Mouse (Mus musculus) lung, adult 2 months (tissue): ENCODE results near the gene Cldn10. TPM values are rescaled to one million over a fixed set of nuclear protein-coding genes. Genes with fewer than 3 reads are reported as not detected.

Experiments
- DNase-seq: peaks from one replicate; pipeline ENCODE4 v3.0.0; 2022
- H3K4me1 ChIP-seq: fragments of 200-500 bp; 2 replicates; pipeline ENCODE4 v1.6.1; 2011; ENCODE audit warnings: low read length; ENCODE audit not compliant: control insufficient read depth, insufficient read depth
- H3K4me3 ChIP-seq: fragments of 200-500 bp; replicated peaks from 2 replicates; pipeline ENCODE3; 2011; ENCODE audit warnings: low read depth, mild to moderate bottlenecking, control low read depth, low read length; ENCODE audit errors: extremely low read depth
- CTCF ChIP-seq: fragments of 200-500 bp; IDR thresholded peaks from 2 replicates; pipeline ENCODE4 v1.5.1; 2011; ENCODE audit warnings: mild to moderate bottlenecking, low read length, control low read depth; ENCODE audit not compliant: insufficient read depth
- POLR2A ChIP-seq: fragments of 200-500 bp; IDR thresholded peaks from 2 replicates; pipeline ENCODE4 v1.6.1; 2011; ENCODE audit warnings: low read depth, mild to moderate bottlenecking, control low read depth, low read length, borderline replicate concordance; ENCODE audit errors: extremely low read depth
- WGBS: fragments of 180-500 bp; shearing (Covaris S2); methylation state at CpG from one replicate; pipeline ENCODE4 v1.1.7; 2018; 5-methylcytosine and 5-hydroxymethylcytosine counted together
- polyA plus RNA-seq: library from polyadenylated mRNA; depleted of rRNA; stranded (reverse); fragments of >200 nt; gene quantifications from 2 replicates; pipeline ENCODE4 v1.2.3, GENCODE M21; 2012

Gene Cldn10
- polyA plus RNA-seq, 1 experiment, result 11.8 TPM

DNA sequence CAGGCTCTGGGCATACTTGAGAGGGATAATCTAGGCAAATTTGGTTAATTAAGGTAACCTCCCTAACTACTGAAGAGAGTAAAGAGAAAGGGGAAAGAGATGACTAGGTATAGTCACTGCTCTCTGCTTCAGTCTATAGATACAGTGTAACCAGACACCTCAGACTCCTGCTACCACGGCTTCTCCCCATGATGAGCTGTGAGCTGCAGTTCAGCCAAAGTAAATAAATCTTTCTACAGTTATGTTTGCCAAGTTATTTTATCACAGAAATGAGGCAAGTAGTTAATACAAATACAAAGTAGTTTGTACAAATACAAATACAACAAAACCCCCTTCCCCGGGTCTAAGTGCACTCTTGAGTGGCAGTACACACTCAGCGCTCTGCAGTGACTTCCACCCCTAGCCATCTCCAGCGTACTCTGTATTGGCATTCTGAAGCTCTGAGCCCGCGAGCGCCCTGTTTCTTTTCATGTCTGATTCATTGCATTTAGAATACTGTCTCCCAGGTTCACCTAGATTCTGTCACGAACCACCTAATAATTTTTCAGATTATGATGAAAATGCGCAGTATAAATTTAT, 23.7 kb upstream of the Cldn10 start:
- no peak for DNase-seq
- no peak for TF ChIP-seq CTCF
- TF ChIP-seq POLR2A, result no peak
- Histone ChIP-seq H3K4me3 (no peak overlapping the region), H3K4me1 (no peaks in the 10 kb centered on the region)
- 54% methylated on average over 9 of the region's 9 CpGs for WGBS

- no peak for DNase-seq
- TF ChIP-seq POLR2A (no peak), CTCF (no peak)
- 52% methylated on average over 7 of the region's 7 CpGs for WGBS
- Histone ChIP-seq H3K4me3 (no peak overlapping the region), H3K4me1 (no peaks in the 10 kb centered on the region)
Observed at GRCm38 (mm10) chr14:118765306-118765705, 22.4 kb upstream of the Cldn10 start.

DNA sequence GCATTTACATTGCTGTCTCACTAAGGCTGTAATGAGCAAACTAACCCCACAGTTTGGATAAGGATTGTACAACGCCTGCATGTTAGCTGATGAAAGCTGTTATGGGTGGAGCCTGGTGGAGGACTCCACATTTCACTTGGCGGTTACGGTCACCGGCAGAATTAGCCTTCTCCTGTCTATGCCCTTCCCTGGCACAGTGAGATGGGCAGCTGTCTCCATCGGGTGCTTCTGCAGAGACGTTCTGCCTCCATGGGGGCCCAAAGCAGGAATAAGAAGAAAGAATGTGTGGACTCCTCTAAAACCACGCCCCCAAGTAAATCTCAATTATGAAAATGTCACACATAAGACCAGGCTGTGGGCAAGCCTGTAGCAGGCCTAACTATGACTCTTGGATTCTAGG, 21.8 kb upstream of the Cldn10 start:
- no peak for TF ChIP-seq CTCF
- TF ChIP-seq POLR2A, result no peak
- WGBS, result 64% methylated on average over 7 of the region's 7 CpGs
- no peaks in the 10 kb centered on the region for H3K4me1 ChIP-seq

GRCm38 (mm10) chr14:118766368-118766767, 21.3 kb upstream of the Cldn10 start:
- no peak for DNase-seq
- no peak for TF ChIP-seq POLR2A
- TF ChIP-seq CTCF, result no peak
- Histone ChIP-seq H3K4me1 (no peaks in the 10 kb centered on the region), H3K4me3 (no peak overlapping the region)
- 73% methylated on average over 5 of the region's 5 CpGs for WGBS

More for the DNA sequence above, 21.8 kb upstream of the Cldn10 start:
- no peak overlapping the region for H3K4me3 ChIP-seq
- DNase-seq, result no peak

GRCm38 (mm10) chr14:118767673-118768353, 19.9 kb upstream of the Cldn10 start:
- Histone ChIP-seq H3K4me3 (no peak overlapping the region), H3K4me1 (no peaks in the 10 kb centered on the region)
- peak; percentile 64 for DNase-seq
- no peak for TF ChIP-seq POLR2A
- peak; percentile 99 for TF ChIP-seq CTCF
- 32% methylated on average over 14 of the region's 14 CpGs for WGBS

- H3K4me3 ChIP-seq, result no peak overlapping the region
- TF ChIP-seq CTCF (no peak), POLR2A (no peak)
- H3K4me1 ChIP-seq, result no peaks in the 10 kb centered on the region
- no peak for DNase-seq
- WGBS, result 40% methylated on average over 17 of the region's 17 CpGs
Observed at GRCm38 (mm10) chr14:118768354-118768713, 19.4 kb upstream of the Cldn10 start.

GRCm38 (mm10) chr14:118773668-118774067, 14.0 kb upstream of the Cldn10 start:
- no peak for DNase-seq
- Histone ChIP-seq H3K4me1 (no peaks in the 10 kb centered on the region), H3K4me3 (no peak overlapping the region)
- TF ChIP-seq POLR2A, result no peak
- TF ChIP-seq CTCF, result no peak
- 94% methylated on average over 3 of the region's 3 CpGs for WGBS

DNA sequence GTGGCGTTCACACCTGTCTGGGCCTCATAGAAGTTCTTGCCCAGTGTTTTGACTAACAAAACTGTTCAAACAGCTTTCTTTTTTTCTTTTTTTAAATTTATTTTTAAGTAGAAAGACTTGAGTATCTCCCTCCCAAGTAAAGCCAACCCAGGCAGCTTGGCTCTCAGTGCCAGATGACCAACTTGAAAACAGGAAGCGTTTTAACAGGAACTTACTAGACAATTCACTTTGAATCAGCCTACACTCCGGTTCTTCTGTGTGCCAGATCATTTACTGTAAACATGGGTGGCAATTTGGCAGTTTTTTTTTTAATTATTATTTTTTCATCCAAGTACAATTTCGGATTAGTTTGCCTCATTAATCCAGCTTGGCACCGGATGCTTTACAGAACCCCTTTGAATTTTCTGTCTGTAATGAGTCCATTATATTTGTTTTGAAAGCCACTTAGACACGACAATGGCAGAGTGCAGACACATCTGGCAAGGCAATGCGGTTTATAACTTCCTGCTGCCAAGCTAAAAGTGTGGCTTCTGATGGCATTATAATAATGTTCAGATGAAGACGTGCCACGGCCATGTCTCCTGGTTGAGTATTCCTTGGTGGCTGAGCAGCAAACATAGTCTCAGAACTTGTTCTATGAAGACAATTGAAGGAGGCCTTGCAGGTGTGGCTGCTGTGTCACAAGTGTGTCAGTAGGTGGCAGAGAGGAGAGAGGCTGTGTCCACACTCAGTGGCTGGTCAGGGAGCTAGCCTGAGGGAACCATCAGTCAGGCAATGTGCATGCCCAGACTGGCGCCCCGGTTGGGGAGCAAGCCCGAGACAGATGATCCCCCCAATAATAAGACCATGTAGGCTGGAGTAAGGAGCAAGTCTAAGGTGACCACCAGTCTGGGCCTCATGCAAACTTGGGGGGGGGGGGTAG, 12.9 kb upstream of the Cldn10 start:
- peak; percentile 9 for DNase-seq
- 51% methylated on average over 12 of the region's 12 CpGs for WGBS
- TF ChIP-seq POLR2A (no peak), CTCF (peak; percentile 52)
- no peaks in the 10 kb centered on the region for H3K4me1 ChIP-seq
- no peak overlapping the region for H3K4me3 ChIP-seq

DNA sequence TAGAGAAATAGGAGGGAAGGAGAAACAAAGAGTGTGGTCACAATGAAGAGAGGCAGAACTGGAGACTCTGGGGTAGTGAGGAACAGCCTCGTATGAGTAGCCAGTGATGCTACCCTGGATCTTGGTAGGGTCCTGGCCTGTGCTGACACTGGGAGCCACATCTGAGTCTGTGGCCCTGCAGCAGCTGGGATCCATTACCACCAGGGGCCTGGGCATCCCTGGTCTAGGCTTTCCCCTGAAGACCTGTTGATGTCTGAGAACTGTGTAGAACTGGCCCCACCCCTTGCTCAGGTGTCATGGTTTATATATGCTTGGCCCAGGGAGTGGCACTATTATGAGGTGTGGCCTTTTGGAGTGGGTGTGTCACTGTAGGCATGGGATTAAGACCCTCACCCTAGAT, 12.2 kb upstream of the Cldn10 start:
- WGBS, result 91% methylated on average over 1 of the region's 1 CpGs
- DNase-seq, result no peak
- Histone ChIP-seq H3K4me1 (no peaks in the 10 kb centered on the region), H3K4me3 (no peak overlapping the region)
- no peak for TF ChIP-seq POLR2A
- TF ChIP-seq CTCF, result no peak
